Mouse (Mus musculus): ENCODE data around the gene Tead1.

DNA sequence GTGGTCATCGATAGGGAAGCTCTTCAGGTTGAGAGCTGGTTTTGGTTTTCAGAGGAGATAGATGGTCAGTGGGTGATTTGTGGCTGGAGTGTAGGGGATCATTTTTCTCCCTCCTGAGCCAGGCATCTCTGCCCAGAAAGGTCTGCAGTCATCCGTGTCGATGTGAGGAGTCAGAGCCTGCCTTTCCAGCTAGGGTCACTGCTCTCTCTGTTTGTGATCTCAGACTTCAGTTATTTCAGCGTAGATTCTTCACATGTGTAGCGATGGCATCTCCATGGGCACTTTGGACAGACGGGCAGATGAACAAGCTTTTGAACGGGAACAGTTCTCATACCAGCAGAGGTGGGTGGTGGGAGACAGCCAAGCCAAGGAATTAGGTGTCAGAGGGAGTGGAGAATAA lies 106.2 kb downstream of the Tead1 start:
- TF ChIP-seq CTCF (IDR thresholded peaks at IDR 0.05; ENCODE audit: control insufficient read depth, insufficient read depth, insufficient read length) (no peak), MAX (IDR thresholded peaks at IDR 0.05) (no peak), MYOD1 (IDR thresholded peaks at IDR 0.05; ENCODE audit: control insufficient read depth, insufficient read length, low read depth) (no peak), CEBPB (IDR thresholded peaks at IDR 0.05; ENCODE audit: low read depth) (no peak), USF1 (IDR thresholded peaks at IDR 0.05; ENCODE audit: low read depth) (no peak), MYOG (IDR thresholded peaks at IDR 0.05; ENCODE audit: control insufficient read depth, extremely low read depth, insufficient read length) (no peak)

All from C2C12 (cell line).